Mouse (Mus musculus) lung, postnatal 0 days (tissue): ENCODE measurements at regions not wholly inside any gene's neighbourhood (a gene's known extent, or its start where the extent isn't known, plus 50 kb on each side); places are given as distances from the start of the nearest gene placed in this dataset.

Experiments used
- CTCF ChIP-seq: IDR thresholded peaks from 2 replicates; pipeline ENCODE4 v1.5.1; 2016; ENCODE audit warnings: antibody characterized with exemption, mild to moderate bottlenecking
- EP300 ChIP-seq: IDR thresholded peaks from 2 replicates; pipeline ENCODE4 v1.6.1; 2016; ENCODE audit warnings: antibody characterized with exemption, mild to moderate bottlenecking, control low read depth

DNA sequence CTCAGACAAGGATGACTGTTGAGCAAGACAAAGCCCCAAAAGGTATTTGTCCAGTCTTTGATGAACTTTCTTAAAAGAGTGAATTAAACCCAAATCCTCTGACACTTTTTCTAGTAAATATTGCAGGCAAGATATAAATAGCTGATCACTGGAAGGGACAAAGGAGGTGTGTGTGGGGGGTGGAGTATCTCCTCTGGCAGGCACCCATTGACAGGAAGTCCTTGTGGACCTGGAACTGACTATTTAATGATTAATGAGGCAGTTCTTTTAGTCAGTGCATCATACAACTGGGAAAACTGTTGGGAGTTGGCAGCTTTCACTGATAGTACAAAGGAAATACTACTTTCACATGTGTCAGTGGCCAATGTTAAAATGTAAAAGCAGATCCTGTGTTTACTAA lies 457.1 kb downstream of the Pid1 start:
- no peak for TF ChIP-seq CTCF
- no peak for TF ChIP-seq EP300
